Mouse (Mus musculus) heart, embryonic 11.5 days (tissue): ENCODE data around the gene Rgl3. TPM values are rescaled to one million over a fixed set of nuclear protein-coding genes. Genes with fewer than 3 reads are reported as not detected.

Experiments
- ATAC-seq: fragments of 200-750 bp; cut with Nextera tagmentation; replicated peaks from 2 replicates; pipeline ENCODE4 v1.8.0; 2017; ENCODE audit warnings: moderate library complexity; ENCODE audit not compliant: insufficient number of reproducible peaks, low FRiP score, low TSS enrichment
- H3K27ac ChIP-seq: fragments of 300-500 bp; sonication (generic); 2 replicates; pipeline ENCODE4 v1.5.1; 2014; ENCODE audit warnings: mild to moderate bottlenecking, low read depth, low read length
- H3K27me3 ChIP-seq: fragments of 300-500 bp; sonication (generic); 2 replicates; pipeline ENCODE4 v1.6.1; 2014; ENCODE audit warnings: mild to moderate bottlenecking, low read length, mixed read lengths; ENCODE audit not compliant: control insufficient read depth, insufficient read depth
- H3K36me3 ChIP-seq: fragments of 300-500 bp; sonication (generic); 2 replicates; pipeline ENCODE4 v1.6.1; 2014; ENCODE audit warnings: mild to moderate bottlenecking, low read length, moderate library complexity, mixed read lengths; ENCODE audit not compliant: control insufficient read depth, insufficient read depth
- H3K4me1 ChIP-seq: fragments of 300-500 bp; sonication (generic); 2 replicates; pipeline ENCODE4 v1.6.1; 2014; ENCODE audit warnings: low read length; ENCODE audit not compliant: control insufficient read depth, insufficient read depth
- H3K4me2 ChIP-seq: fragments of 300-500 bp; sonication (generic); 2 replicates; pipeline ENCODE4 v1.6.1; 2014; ENCODE audit warnings: mild to moderate bottlenecking, moderate library complexity
- H3K4me3 ChIP-seq: fragments of 300-500 bp; sonication (generic); 2 replicates; pipeline ENCODE4 v1.5.1; 2014; ENCODE audit warnings: low read depth, low read length
- H3K9ac ChIP-seq: fragments of 300-500 bp; sonication (generic); 2 replicates; pipeline ENCODE4 v1.6.1; 2014; ENCODE audit warnings: mild to moderate bottlenecking, low read depth, low read length, moderate library complexity
- H3K9me3 ChIP-seq: fragments of 300-500 bp; sonication (generic); replicated peaks from 2 replicates; pipeline ENCODE4 v1.6.1; 2016; ENCODE audit warnings: low read length; ENCODE audit not compliant: control insufficient read depth
- WGBS: fragments of 180-500 bp; shearing (Covaris S2); extraction: QIAGEN DNeasy Blood & Tissue Kit; methylation state at CpG from one replicate; pipeline ENCODE4 v1.1.7; 2014; ENCODE audit not compliant: insufficient replicate concordance; 5-methylcytosine and 5-hydroxymethylcytosine counted together
- polyA plus RNA-seq: library from polyadenylated mRNA; unstranded; fragments of >200 nt; fragmentation: Nextera tagmentation; extraction: Ambion mirVana; gene quantifications from 2 replicates; pipeline ENCODE4 v1.2.1, GENCODE M21; 2014

The Rgl3 gene
- polyA plus RNA-seq, 1 experiment from 2014 or later = 0.74 TPM

DNA sequence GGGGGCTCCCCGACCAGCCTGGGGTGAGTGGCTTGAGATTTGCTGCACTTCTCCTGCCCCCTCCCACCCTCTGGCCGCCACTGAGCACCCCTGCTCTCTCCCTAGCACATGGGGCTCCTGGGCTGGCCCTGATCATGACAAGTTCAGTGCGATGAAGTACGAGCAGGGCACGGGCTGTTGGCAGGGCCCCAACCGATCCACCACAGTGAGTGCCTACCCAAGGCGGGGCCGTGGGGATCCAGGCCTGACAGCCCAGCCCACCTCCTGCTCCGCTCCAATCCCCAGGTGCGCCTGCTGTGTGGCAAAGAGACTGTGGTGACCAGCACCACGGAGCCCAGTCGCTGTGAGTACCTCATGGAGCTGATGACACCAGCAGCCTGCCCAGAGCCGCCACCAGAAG lies 23.5 kb upstream of the Rgl3 start:
- Histone ChIP-seq H3K27me3 (no peaks in the 10 kb centered on the region), H3K27ac (no peak overlapping the region), H3K4me3 (no peak overlapping the region), H3K9ac (no peak overlapping the region), H3K36me3 (peaks cover 44% of the 10 kb centered on the region), H3K9me3 (no peaks in the 10 kb centered on the region), H3K4me1 (no peaks in the 10 kb centered on the region), H3K4me2 (no peak overlapping the region)
- WGBS = 90% methylated on average over 13 of the region's 13 CpGs
- no peak for ATAC-seq

GRCm38 (mm10) chr9:22011055-22011454 lies 21.8 kb upstream of the Rgl3 start:
- no peak overlapping the region for H3K9ac ChIP-seq
- no peak overlapping the region for H3K4me3 ChIP-seq
- H3K9me3 ChIP-seq = no peaks in the 10 kb centered on the region
- no peak for ATAC-seq
- H3K27ac ChIP-seq = no peak overlapping the region
- H3K27me3 ChIP-seq = no peaks in the 10 kb centered on the region
- WGBS = 81% methylated on average over 5 of the region's 5 CpGs
- no peak overlapping the region for H3K4me2 ChIP-seq
- H3K36me3 ChIP-seq = peaks cover 46% of the 10 kb centered on the region
- no peaks in the 10 kb centered on the region for H3K4me1 ChIP-seq

DNA sequence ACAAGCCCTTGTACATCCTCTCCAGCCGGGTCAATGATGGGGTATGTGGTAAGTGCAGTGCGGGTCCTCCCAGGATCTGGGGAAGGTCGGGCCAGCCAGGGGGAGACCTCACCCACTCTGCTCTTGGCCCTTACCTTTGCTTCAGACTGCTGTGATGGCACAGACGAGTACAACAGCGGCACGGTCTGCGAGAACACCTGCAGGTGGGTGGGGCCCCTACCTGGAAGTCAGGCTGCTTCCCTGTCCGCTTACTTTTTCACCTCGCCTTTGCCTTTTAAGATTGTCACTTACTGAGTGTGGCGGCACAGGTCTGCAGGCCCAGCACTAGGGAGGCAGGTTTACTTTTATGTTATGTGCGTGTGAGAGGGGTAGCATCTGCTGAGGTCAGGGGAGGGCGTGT lies 15.3 kb upstream of the Rgl3 start:
- H3K4me2 ChIP-seq = no peak overlapping the region
- H3K4me3 ChIP-seq = no peak overlapping the region
- H3K4me1 ChIP-seq = peaks cover 13% of the 10 kb centered on the region
- no peaks in the 10 kb centered on the region for H3K9me3 ChIP-seq
- no peaks in the 10 kb centered on the region for H3K27me3 ChIP-seq
- peaks cover 13% of the 10 kb centered on the region for H3K36me3 ChIP-seq
- WGBS = 87% methylated on average over 12 of the region's 12 CpGs
- H3K9ac ChIP-seq = no peak overlapping the region
- no peak overlapping the region for H3K27ac ChIP-seq
- ATAC-seq = no peak

DNA sequence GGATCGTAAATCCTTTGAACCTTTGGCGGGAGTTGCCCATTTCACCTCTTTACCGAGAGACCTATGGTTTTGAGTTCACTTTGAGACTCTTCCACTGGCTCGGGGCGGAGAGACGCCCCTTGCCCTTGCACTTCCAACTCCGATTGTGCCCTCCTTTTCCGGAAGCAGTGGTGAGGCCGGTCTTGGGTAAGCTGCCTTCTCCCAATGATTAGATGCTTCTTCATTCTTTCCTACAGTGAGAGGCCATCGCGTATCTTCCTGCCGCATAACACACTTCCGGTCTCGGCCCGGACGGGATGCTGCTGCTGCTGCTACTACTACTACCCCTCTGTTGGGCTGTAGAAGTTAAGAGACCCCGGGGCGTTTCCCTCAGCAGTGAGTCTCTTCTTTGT lies 13.9 kb upstream of the Rgl3 start:
- peaks cover 3% of the 10 kb centered on the region for H3K36me3 ChIP-seq
- ATAC-seq = 0 out of 2 replicates have a peak, but pooled peaks have one; percentile 1
- peaks cover 13% of the 10 kb centered on the region for H3K4me1 ChIP-seq
- H3K4me2 ChIP-seq = peak overlapping the region; percentile 83
- H3K4me3 ChIP-seq = peak overlapping the region; percentile 65
- peak overlapping the region; percentile 74 for H3K9ac ChIP-seq
- H3K27ac ChIP-seq = peak overlapping the region; percentile 54
- H3K9me3 ChIP-seq = no peaks in the 10 kb centered on the region
- H3K27me3 ChIP-seq = no peaks in the 10 kb centered on the region
- under 1% methylated on average over 18 of the region's 18 CpGs for WGBS

- Histone ChIP-seq H3K36me3 (peaks cover 3% of the 10 kb centered on the region; the same call in 1 of the 2 replicates), H3K4me1 (peaks cover 13% of the 10 kb centered on the region), H3K27ac (peak within 1 kb of the TSS; percentile 54), H3K9ac (peak within 1 kb of the TSS; percentile 74), H3K4me3 (peak within 1 kb of the TSS; percentile 65), H3K4me2 (peak within 1 kb of the TSS; percentile 83), H3K9me3 (no peaks in the 10 kb centered on the region), H3K27me3 (no peaks in the 10 kb centered on the region)
- ATAC-seq = peak; percentile 99
- 5% methylated on average over 57 of the region's 57 CpGs for WGBS
Observed at GRCm38 (mm10) chr9:22002194-22003162, 13.2 kb upstream of the Rgl3 start, which contains the start of the genes Ccdc151 and Prkcsh. TSS of gene Ccdc151 (minus strand) at chr9:22002634. TSS of gene Prkcsh (plus strand) at chr9:22002806.

GRCm38 (mm10) chr9:22001633-22002032 lies 12.4 kb upstream of the Rgl3 start:
- Histone ChIP-seq H3K27ac (no peak overlapping the region), H3K36me3 (0 out of 2 replicates have a peak, but pooled peaks cover 3% of the 10 kb centered on the region), H3K4me1 (peaks cover 13% of the 10 kb centered on the region), H3K27me3 (no peaks in the 10 kb centered on the region), H3K4me2 (no peak overlapping the region), H3K9me3 (no peaks in the 10 kb centered on the region), H3K4me3 (no peak overlapping the region), H3K9ac (no peak overlapping the region)
- WGBS = 86% methylated on average over 4 of the region's 4 CpGs
- ATAC-seq = no peak

GRCm38 (mm10) chr9:22000296-22000695 lies 11.1 kb upstream of the Rgl3 start:
- Histone ChIP-seq H3K9ac (no peak overlapping the region), H3K4me1 (peaks cover 13% of the 10 kb centered on the region), H3K27me3 (no peaks in the 10 kb centered on the region), H3K4me3 (no peak overlapping the region), H3K36me3 (no peaks in the 10 kb centered on the region), H3K27ac (no peak overlapping the region), H3K4me2 (no peak overlapping the region), H3K9me3 (no peaks in the 10 kb centered on the region)
- ATAC-seq = no peak
- 81% methylated on average over 6 of the region's 6 CpGs for WGBS

DNA sequence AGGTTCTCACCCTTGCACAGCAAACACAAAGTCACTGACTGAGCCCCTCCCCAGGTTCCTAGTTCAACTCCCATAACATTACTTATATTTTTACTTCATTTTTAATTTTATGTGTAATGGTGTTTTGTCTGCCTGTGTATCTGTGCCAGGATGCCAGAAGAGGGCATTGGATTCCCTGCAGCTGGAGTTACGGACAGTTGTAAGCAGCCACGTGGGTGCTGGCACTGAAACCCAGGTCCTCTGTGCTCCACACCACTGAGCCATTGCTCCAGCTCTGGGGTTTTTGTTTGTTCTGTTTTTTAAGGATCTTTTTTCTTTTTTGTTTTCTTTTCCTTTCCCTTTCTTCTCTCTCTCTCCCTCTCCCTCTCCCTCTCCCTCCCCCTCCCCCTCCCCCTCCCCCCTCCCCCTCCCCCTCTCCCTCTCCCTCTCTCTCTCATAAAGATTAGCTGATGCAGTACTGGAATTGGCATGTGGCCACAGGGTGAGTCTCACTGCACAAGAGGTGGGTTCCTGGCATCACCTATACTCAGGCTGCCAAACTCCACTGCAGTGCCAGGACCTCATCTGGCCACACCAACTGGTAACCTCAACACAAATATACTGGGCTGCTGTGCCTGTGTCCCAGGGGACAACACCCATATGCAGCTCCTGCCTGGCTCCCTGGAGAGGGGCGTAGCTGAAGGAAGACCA lies 7.1 kb upstream of the Rgl3 start:
- Histone ChIP-seq H3K9ac (no peak overlapping the region), H3K9me3 (no peaks in the 10 kb centered on the region), H3K4me1 (no peaks in the 10 kb centered on the region), H3K27me3 (peaks cover 19% of the 10 kb centered on the region), H3K36me3 (no peaks in the 10 kb centered on the region), H3K27ac (no peak overlapping the region), H3K4me2 (no peak overlapping the region), H3K4me3 (no peak overlapping the region)
- no peak for ATAC-seq
- 76% methylated on average over 3 of the region's 3 CpGs for WGBS
